Mouse (Mus musculus): ENCODE measurements around the gene Olfr691.
"Not testable (repeated sequence)": the region's sequence is repeated elsewhere in the genome, so short reads cannot be mapped to it uniquely, and the experiment has no call there.

Gene Olfr691

DNA sequence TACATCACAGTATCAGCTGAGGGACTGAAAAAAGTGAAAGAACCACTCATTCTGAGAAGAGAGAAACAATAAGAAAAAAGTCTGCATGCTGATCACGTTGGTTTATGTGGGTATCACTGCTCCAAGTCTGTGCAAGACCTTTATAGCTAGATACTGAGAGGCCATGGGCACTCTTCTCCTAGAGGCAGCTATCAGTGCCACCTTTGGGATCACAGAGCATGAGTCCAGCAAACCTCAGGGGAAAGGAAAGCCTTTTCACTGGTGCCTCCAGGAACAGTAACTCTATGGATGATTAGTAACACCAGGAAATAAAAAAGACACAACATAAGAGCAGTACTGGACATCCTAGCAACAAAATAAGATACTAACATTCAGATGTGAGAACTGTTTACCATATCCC is at the start of gene Olfr691:
Olfr691 (minus strand) TSS at position 101 of the 400 bp plus-strand sequence.
- in situ Hi-C loops (cut with MboI, MseI) = loop anchor here (25.0 kb wide), 1 partner anchor 555 kb away; the partner anchor contains the start of gene Usp17le

DNA sequence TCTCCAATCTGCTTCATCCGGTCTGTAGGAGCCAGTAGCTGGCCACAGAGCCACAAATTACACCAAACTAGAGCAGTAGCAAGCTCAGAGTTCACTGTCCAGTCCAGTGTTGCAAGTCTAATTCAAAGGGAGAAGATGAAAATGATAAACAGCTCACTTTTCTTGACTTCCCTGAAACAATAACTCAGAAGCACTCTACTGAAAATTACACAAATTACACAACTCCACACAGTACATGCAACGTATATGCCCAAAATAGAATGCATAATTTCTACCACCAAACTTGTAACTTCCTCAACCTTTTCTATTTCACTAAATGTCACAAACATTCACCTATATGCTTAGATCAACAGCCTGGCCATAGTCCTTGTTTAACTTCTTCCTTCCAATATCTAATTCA is 48.2 kb upstream of the Olfr691 start:
- in situ Hi-C loops (cut with MboI, MseI) = no loop called here

DNA sequence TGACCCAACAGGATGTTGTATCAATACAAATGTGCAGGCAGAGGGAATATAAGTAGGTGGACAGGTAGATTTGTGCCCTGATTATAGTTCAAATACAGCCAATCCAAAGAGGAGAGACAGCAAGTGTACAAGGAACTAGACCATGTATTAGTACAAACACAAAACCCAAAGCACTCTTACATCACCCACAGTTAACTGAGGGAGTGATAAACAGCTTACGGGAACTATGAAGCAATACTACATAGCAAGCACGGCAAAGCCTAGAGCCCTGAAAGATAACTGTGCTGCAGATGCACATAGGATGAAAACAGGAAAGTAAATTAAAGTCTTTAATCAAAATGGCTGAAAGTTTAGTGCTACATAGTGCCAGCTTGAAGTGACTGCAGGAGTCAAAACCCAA is 45.6 kb upstream of the Olfr691 start:
- in situ Hi-C loops (cut with MboI, MseI) = loop anchor here (10.0 kb wide), 1 partner anchor 417 kb away; no protein-coding TSS in a partner anchor

DNA sequence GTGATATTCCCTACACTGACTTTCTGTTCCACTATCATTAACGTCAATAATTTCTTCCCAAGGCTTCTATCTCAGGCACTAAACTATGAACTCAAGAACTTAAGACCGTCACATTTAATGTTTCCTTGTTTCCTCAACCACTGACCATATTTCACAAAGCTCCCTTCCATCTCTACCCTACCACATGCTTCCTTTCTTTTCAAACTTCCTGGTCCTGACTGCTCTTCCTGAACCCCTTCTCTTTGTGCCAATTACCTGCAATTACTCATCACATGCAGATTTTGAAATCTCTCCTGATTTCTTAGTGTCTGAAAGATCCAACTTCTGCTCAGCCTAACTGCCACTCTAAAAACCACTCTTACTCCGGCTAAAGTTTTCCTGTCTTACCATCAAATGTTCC is 38.3 kb upstream of the Olfr691 start:
- in situ Hi-C loops (cut with MboI, MseI) = loop anchor here (10.0 kb wide), 1 partner anchor 424 kb away; no protein-coding TSS in a partner anchor

DNA sequence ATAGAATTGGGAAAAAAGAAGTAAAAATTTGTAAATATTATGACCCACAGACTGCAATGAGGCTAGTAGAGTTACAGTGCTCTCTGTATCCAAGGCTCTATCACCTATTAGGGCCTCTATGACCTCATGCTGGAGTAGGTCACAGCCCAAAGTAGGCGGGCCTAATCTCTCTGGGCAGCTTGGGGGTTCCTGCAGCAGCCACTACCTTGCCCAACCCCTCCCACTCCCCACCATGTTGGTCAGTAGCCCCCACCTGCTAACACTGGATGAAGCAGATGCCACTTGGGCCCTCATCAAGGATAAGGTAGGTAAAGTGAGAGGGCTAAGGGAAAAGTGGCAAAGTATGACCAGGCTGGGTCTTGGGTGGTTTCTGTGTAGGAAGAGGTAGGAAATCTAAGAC is 32.8 kb upstream of the Olfr691 start, which contains the start of gene Gm5901:
Gm5901 (plus strand) TSS at position 173 of the 400 bp plus-strand sequence.
- in situ Hi-C loops (cut with MboI, MseI) = no loop called here

DNA sequence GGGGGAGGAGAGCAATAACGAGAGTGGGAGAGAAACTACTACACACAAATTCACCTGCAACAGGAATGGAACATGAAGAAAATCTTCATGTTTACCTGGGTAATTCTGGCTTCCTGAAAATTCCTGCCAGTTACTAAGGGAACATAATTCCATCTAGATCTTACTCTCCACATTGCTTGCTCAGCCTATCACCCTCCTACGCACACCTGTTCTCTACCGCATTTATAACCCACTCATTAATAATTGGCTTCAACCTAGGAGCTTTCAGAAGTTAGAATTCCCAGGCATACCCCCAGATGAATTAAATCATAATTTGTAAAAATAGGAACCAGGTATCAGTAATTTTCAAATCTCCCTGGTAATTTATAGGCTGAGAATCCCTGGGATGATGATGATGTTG is 31.9 kb upstream of the Olfr691 start:
- in situ Hi-C loops (cut with MboI, MseI) = no loop called here

DNA sequence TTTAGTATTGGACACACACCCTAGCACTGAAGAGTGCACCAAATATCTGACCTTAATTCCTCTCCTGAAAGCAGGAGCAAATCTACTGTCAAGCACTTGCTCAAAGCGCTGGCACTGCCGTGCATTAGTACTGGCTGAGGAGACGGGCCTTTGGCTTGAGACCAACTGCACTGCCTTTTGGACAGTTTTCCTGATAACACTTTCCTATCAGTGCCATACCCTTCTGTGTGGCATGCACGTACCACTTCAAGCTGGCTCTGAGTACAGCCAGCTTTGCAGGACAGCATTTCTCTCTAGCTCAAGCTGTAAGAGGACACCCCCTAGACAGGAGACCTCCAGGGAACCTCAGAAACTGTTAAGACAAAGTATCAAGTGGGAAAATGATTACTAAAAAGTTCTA is 31.4 kb upstream of the Olfr691 start:
- in situ Hi-C loops (cut with MboI, MseI) = no loop called here

DNA sequence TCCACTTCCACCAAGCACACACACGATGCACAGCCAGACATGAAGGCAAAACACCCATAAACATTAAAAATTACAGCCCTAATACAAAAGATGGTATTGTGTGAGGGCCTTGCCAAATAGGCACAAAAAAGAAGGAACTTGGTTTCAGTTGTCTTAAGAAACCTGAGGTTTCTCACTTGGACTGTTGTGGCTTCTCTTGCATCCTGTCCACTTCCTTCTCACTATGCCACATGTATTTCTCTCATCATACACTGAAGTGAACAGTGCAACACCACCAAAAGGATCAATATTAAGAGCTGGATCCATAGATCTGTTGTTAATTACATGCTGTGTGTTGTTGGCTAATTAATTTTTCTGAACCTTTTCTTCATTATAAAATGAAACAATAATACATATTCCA is 30.8 kb upstream of the Olfr691 start:
- in situ Hi-C loops (cut with MboI, MseI) = no loop called here

DNA sequence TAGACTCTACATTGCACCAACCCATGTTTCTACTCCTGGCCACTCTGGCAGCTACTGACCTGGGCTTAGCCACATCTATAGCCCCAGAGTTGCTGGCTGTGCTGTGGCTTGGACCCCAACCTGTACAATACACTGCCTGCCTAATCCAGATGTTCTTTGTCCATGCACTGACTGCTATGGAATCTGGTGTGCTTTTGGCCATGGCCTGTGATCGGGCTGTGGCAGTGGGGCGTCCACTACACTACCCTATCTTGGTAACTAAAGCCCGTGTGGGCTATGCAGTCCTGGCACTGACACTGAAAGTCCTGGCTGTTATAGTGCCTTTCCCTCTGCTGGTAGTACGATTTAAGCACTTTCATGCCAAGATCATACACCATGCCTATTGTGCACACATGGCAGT is 26.5 kb upstream of the Olfr691 start:
- in situ Hi-C loops (cut with MboI, MseI) = no loop called here

DNA sequence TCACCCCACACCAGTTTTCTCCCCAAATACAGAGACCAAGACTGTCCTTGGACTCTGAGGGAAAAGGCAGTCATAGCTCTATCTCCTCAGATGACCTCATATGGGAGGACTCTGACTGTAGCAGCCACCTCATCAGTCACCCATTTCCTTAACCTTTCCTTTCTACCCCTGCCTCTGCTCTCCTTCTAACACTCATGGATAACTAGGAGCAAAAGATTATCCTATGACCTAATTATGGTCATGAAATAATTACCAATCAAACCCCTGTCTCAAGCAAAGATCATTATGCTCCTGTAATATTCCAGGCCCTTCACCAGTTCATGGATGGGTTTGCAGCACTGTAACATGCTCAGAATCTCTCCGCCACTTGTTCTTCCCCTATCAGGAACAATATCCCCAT is 25.9 kb upstream of the Olfr691 start, which contains the start of gene Olfr692:
Olfr692 (plus strand) TSS at position 301 of the 400 bp plus-strand sequence.
- in situ Hi-C loops (cut with MboI, MseI) = no loop called here

DNA sequence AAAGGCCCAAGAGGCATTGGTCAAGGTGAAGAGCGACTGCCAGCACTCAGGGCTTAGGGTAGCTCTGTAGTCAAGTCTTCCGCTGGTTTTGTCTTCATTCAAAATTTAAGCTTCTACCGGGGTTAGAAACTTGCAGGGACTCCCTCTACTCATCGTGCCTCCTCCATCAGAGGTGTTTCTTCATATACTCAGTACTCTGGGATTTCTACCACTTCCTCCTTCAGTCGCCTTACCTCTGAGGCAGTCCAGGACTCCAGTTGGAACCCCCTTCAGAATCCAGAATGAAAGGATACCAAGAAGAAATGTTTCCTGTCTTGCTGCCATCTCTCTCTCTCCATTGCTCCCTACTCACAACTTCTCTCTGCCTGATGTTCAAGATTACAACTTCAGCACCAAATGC is 25.2 kb upstream of the Olfr691 start:
- in situ Hi-C loops (cut with MboI, MseI) = no loop called here

DNA sequence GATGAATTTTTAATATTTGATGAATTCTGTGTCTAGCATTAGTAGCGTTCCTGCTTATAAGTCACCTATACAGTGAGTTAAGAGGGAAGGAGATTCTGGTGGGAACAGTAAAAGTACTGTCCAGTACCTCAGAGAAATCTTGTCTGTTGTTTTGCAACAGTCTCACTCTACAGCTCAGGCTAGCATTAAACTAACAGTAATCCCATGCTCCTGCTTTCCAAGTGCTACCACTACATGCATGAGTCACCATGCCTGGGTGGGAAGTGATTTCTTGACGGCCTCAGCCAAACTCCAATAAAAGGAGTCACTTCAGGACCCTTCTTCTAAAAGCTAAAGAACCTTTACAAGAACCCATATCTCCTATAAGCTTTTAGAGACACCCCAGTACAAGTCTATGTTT is 19.6 kb upstream of the Olfr691 start:
- in situ Hi-C loops (cut with MboI, MseI) = no loop called here

DNA sequence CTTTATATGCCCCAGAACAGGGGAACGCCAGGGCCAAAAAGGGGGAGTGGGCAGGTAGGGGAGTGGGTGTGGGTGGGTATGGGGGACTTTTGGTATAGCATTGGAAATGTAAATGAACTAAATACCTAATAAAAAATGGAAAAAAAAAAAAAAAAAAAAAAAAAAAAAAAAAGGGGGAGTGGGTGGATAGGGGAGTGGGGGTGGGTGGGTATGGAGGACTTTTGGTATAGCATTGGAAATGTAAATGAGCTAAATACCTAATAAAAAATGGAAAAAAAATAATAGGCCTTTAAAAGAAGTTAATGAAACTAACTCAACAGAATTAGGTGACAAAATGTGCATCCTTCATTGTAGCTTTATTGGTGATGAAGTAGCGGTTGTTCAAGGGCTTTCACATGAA is 14.4 kb upstream of the Olfr691 start:
- in situ Hi-C loops (cut with MboI, MseI) = not testable (repeated sequence)

DNA sequence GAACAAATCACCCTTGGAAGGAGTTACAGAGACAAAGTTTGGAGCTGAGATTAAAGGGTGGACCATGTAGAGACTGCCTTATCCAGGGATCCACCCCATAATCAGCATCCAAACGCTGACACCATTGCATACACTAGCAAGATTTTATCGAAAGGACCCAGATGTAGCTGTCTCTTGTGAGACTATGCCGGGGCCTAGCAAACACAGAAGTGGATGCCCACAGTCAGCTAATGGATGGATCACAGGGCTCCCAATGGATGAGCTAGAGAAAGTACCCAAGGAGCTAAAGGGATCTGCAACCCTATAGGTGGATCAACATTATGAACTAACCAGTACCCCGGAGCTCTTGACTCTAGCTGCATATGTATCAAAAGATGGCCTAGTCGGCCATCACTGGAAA is 14.0 kb upstream of the Olfr691 start:
- in situ Hi-C loops (cut with MboI, MseI) = not testable (repeated sequence)

DNA sequence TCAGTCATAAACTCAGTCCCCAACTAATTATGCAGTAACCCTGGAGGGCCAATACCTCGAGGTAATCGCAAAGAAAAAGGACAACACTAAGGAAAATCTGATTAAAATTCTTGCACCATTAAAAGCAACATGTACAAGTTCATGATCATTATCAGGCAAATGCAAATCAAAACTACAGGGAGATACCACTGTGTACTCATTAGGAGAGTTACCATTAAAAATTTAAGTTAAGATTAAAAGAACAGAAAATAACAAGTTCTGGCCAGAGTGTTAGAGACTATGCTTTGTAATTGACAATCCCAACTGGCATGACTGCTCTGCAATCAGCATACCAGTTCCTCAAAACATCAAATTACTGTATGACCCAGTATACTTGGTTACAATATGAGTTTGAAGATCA is 682 bp upstream of the Olfr691 start:
- in situ Hi-C loops (cut with MboI, MseI) = loop anchor here (25.0 kb wide), 1 partner anchor 555 kb away; the partner anchor contains the start of gene Usp17le

DNA sequence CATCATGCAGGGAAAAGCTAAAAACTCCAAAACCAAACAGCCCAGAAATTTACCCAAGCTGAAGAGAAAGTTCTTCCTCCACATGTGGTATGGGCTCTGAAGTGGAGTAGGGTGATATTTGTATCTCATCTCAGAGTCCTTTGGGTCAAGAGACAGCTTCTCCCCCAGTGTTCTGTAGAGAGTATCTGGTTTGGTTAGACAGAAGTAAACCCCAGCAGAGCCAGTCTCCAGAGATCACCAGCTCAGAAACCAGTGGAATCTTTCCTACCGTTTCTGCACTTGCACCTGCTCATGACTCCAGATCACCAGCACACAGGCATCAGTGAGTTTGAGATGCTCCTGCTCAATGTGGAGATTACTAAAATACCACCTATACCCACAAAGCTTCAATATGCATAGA is 8.1 kb downstream of the Olfr691 start, which contains the start of gene Olfr690:
Olfr690 (minus strand) TSS at position 101 of the 400 bp plus-strand sequence.
- in situ Hi-C loops (cut with MboI, MseI) = loop anchor here (25.0 kb wide), 1 partner anchor 547 kb away; the partner anchor contains the start of gene Usp17le

DNA sequence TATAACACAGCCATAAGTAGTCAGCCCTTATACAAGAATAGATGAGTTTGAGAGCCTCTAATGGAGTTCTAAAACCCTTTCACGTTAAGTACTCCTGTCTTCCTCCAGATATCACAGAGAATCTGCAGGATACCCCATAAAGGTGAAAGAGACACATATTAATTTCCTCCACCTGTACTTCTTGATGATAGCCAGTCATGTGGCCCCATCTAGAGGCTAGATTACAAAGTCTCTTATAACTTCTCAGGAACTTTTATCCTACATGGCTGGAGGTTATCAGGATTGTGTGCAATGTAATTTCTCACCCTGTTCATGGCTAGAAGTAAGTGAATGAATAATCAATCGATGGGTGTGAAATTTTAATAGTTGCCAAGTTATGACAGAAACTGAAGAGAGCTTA is 16.8 kb downstream of the Olfr691 start:
- in situ Hi-C loops (cut with MboI, MseI) = loop anchor here (25.0 kb wide), 1 partner anchor 538 kb away; the partner anchor contains the start of gene Usp17le

DNA sequence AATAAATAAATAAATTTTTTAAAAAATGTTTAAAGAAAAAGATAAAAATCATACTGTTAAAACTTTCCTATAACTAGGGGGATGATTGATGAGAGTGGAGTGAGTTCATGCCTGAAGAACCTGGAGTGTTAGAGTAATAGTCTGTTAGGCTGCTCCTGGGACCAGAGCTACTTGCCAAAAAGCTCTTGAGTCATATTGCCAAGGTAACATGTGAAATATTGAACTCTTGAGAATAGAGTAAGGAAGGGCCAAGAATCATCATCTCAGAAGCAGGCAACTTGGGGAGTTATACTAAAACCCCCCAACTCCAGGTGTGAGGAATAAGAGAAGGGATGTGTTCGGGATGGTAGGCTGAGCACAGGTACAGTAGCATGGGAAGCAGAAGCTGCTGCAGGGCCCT is 31.2 kb downstream of the Olfr691 start, which contains the start of gene Olfr689:
Olfr689 (plus strand) TSS at position 301 of the 400 bp plus-strand sequence.
- in situ Hi-C loops (cut with MboI, MseI) = no loop called here

DNA sequence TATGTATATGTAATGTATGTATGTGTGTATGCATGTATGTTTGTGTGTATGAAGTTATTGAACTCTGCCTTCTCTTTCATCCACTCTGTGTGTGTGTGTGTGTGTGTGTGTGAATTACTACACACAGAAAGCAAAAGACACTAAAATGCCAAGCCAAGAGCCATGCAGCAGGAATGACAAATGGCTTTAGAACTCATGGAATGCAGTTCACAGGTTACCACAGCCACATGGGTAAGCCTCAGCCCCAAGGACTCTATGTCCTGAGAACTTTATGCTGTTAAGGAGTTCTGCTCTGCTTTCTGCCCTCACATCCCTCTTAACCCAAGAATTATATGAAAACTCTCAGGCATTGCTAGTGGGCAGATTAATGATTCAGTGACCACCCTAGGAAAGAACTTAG is 52.0 kb downstream of the Olfr691 start:
- in situ Hi-C loops (cut with MboI, MseI) = no loop called here

DNA sequence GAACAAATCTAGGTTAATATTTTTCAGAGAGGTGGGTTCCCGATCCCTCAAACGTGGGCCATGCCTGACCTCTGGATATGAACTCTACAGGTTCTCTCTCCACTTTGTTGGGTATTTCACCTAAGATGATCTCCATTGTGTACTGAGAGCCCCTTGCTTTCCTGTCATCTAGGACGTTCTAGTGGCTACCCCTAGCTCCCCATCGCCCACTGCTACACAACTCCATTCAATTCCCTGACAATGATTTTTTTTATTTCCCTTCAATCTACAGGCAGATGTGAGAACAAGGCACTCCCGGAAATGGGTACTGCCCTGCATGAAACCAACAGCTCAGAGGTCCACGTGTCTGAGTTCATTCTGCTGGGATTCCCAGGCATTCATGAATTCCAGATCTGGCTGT is 54.3 kb downstream of the Olfr691 start, which contains the start of gene Olfr688:
Olfr688 (plus strand) TSS at position 301 of the 400 bp plus-strand sequence.
- in situ Hi-C loops (cut with MboI, MseI) = no loop called here

Measured in T-helper 2 cell (primary cell).